Mouse (Mus musculus) neural tube, embryonic 13.5 days (tissue): ENCODE measurements at regions not wholly inside any gene's neighbourhood (a gene's known extent, or its start where the extent isn't known, plus 50 kb on each side); places are given as distances from the start of the nearest gene placed in this dataset.

Source experiments
- ATAC-seq: fragments of 200-750 bp; cut with Nextera tagmentation; 2 replicates; pipeline ENCODE4 v1.8.0; 2017; ENCODE audit warnings: low read depth, mild to moderate bottlenecking, moderate TSS enrichment, moderate library complexity
- H3K27ac ChIP-seq: fragments of 300-500 bp; sonication (generic); replicated peaks from 2 replicates; pipeline ENCODE4 v1.5.1; 2015; ENCODE audit warnings: moderate library complexity, mild to moderate bottlenecking, inconsistent platforms
- H3K27me3 ChIP-seq: fragments of 300-500 bp; sonication (generic); 2 replicates; pipeline ENCODE4 v1.6.1; 2015; ENCODE audit warnings: mild to moderate bottlenecking, inconsistent platforms
- H3K36me3 ChIP-seq: fragments of 300-500 bp; sonication (generic); 2 replicates; pipeline ENCODE4 v1.6.1; 2015; ENCODE audit warnings: mild to moderate bottlenecking, inconsistent platforms
- H3K4me1 ChIP-seq: fragments of 300-500 bp; sonication (generic); replicated peaks from 2 replicates; pipeline ENCODE4 v1.6.1; 2015; ENCODE audit warnings: inconsistent platforms
- H3K4me2 ChIP-seq: fragments of 300-500 bp; sonication (generic); 2 replicates; pipeline ENCODE4 v1.6.1; 2015; ENCODE audit warnings: inconsistent platforms, mild to moderate bottlenecking, moderate library complexity
- H3K4me3 ChIP-seq: fragments of 300-500 bp; sonication (generic); 2 replicates; pipeline ENCODE4 v1.5.1; 2015; ENCODE audit warnings: mild to moderate bottlenecking, inconsistent platforms
- H3K9ac ChIP-seq: fragments of 300-500 bp; sonication (generic); 2 replicates; pipeline ENCODE4 v1.6.1; 2015; ENCODE audit warnings: moderate library complexity, mild to moderate bottlenecking, inconsistent platforms
- H3K9me3 ChIP-seq: fragments of 300-500 bp; sonication (generic); 2 replicates; pipeline ENCODE4 v1.6.1; 2016; ENCODE audit warnings: inconsistent platforms
- WGBS: fragments of 180-500 bp; shearing (Covaris S2); methylation state at CpG from one replicate; pipeline ENCODE4 v1.1.7; 2015; 5-methylcytosine and 5-hydroxymethylcytosine counted together

- H3K27me3 ChIP-seq = no peaks in the 10 kb centered on the region
- no peaks in the 10 kb centered on the region for H3K36me3 ChIP-seq
- peaks cover 4% of the 10 kb centered on the region for H3K4me1 ChIP-seq
- 59% methylated on average over 13 of the region's 13 CpGs for WGBS
- H3K9ac ChIP-seq = no peak overlapping the region
- H3K9me3 ChIP-seq = 0 out of 2 replicates have a peak, but pooled peaks cover 8% of the 10 kb centered on the region
- ATAC-seq = peak; percentile 52
- H3K4me3 ChIP-seq = no peak overlapping the region
- H3K4me2 ChIP-seq = no peak overlapping the region
- H3K27ac ChIP-seq = no peak overlapping the region
These were observed 178.0 kb upstream of the Foxn2 start for GRCm38 (mm10) chr17:88262326-88263187.

GRCm38 (mm10) chr17:88265291-88265690 is 175.2 kb upstream of the Foxn2 start:
- Histone ChIP-seq H3K27ac (no peak overlapping the region), H3K9me3 (0 out of 2 replicates have a peak, but pooled peaks cover 8% of the 10 kb centered on the region), H3K4me2 (no peak overlapping the region), H3K9ac (no peak overlapping the region), H3K27me3 (no peaks in the 10 kb centered on the region), H3K4me1 (peaks cover 3% of the 10 kb centered on the region; the same call in 1 of the 2 replicates), H3K36me3 (no peaks in the 10 kb centered on the region), H3K4me3 (no peak overlapping the region)
- WGBS = 86% methylated on average over 13 of the region's 13 CpGs
- ATAC-seq = no peak

DNA sequence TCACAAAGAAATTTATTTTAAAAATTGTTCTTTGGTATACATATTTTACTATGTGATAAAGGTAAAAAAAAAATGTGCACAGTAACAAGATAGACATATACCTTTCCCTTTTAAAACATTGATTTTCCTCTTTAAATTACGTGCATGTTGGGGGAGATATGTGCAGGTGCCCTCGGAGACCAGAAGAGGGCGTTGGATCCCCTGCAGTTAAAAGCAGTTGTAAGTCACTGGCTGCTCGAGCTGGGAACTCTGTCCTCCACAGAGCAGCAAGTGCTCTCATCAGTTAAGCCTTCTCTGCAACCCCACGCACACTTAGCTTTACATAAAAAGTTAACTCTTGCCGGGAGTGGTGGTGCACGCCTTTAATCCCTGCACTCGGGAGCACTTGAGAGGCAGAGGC is 172.3 kb upstream of the Foxn2 start:
- no peaks in the 10 kb centered on the region for H3K36me3 ChIP-seq
- H3K9me3 ChIP-seq = 0 out of 2 replicates have a peak, but pooled peaks cover 8% of the 10 kb centered on the region
- H3K9ac ChIP-seq = no peak overlapping the region
- H3K4me2 ChIP-seq = no peak overlapping the region
- no peak for ATAC-seq
- H3K4me1 ChIP-seq = no peaks in the 10 kb centered on the region
- no peak overlapping the region for H3K27ac ChIP-seq
- WGBS = 87% methylated on average over 8 of the region's 8 CpGs
- H3K27me3 ChIP-seq = 0 out of 2 replicates have a peak, but pooled peaks cover 5% of the 10 kb centered on the region
- no peak overlapping the region for H3K4me3 ChIP-seq

GRCm38 (mm10) chr17:88268802-88269201 is 171.7 kb upstream of the Foxn2 start:
- WGBS = 97% methylated on average over 14 of the region's 14 CpGs
- 0 out of 2 replicates have a peak, but pooled peaks cover 8% of the 10 kb centered on the region for H3K9me3 ChIP-seq
- no peak for ATAC-seq
- H3K27ac ChIP-seq = no peak overlapping the region
- H3K4me2 ChIP-seq = no peak overlapping the region
- H3K9ac ChIP-seq = no peak overlapping the region
- H3K36me3 ChIP-seq = no peaks in the 10 kb centered on the region
- no peaks in the 10 kb centered on the region; the same call in 1 of the 2 replicates for H3K4me1 ChIP-seq
- H3K4me3 ChIP-seq = no peak overlapping the region
- H3K27me3 ChIP-seq = 0 out of 2 replicates have a peak, but pooled peaks cover 5% of the 10 kb centered on the region

DNA sequence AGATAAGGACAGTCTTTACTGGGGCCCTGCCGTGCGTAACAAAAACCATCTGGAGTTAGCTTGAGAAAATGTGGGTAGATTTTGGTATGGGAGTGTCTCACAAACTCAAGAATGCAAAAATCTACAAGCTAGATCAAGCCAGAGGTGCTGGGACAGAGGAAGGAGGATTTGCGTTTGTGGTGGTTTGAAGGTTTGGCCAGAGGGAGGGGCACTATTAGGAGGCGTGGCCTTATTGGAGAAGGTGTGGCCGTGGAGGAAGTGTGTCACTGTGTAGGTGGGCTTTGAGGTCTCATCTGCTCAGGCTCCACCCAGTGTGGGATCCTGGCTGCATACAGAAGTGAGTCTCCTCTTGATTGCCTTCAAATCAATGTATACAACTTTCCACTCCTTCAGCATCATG is 169.6 kb upstream of the Foxn2 start:
- 87% methylated on average over 5 of the region's 5 CpGs for WGBS
- no peaks in the 10 kb centered on the region for H3K36me3 ChIP-seq
- no peak overlapping the region for H3K4me3 ChIP-seq
- H3K27ac ChIP-seq = no peak overlapping the region
- ATAC-seq = no peak
- H3K9me3 ChIP-seq = 0 out of 2 replicates have a peak, but pooled peaks cover 8% of the 10 kb centered on the region
- no peak overlapping the region for H3K4me2 ChIP-seq
- peaks cover 15% of the 10 kb centered on the region for H3K4me1 ChIP-seq
- 0 out of 2 replicates have a peak, but pooled peaks cover 5% of the 10 kb centered on the region for H3K27me3 ChIP-seq
- H3K9ac ChIP-seq = no peak overlapping the region

DNA sequence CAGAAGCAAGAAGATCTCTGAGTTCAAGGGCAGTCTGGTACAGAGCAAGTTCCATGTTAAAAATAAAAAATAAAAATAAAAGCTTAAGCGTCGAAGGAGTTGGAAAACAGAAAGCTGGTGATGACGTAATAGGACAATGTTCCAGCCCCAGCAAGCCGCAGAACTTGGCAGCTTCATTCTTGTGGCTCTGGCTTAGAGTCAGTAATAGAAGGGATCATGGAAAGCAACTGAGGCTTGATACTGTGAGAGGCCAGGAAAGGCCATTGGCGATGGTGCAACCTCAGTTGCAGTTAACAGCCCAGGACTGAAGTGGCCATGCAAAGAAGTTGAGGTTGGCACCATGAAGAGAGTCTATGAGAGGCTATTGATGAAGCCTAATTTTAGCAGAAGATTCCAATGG is 168.3 kb upstream of the Foxn2 start:
- H3K4me1 ChIP-seq = peaks cover 15% of the 10 kb centered on the region
- H3K27me3 ChIP-seq = 0 out of 2 replicates have a peak, but pooled peaks cover 5% of the 10 kb centered on the region
- no peak overlapping the region for H3K4me3 ChIP-seq
- H3K27ac ChIP-seq = no peak overlapping the region
- no peak overlapping the region for H3K9ac ChIP-seq
- 0 out of 2 replicates have a peak, but pooled peaks cover 4% of the 10 kb centered on the region for H3K9me3 ChIP-seq
- no peak for ATAC-seq
- no peaks in the 10 kb centered on the region for H3K36me3 ChIP-seq
- 97% methylated on average over 5 of the region's 5 CpGs for WGBS
- no peak overlapping the region for H3K4me2 ChIP-seq

DNA sequence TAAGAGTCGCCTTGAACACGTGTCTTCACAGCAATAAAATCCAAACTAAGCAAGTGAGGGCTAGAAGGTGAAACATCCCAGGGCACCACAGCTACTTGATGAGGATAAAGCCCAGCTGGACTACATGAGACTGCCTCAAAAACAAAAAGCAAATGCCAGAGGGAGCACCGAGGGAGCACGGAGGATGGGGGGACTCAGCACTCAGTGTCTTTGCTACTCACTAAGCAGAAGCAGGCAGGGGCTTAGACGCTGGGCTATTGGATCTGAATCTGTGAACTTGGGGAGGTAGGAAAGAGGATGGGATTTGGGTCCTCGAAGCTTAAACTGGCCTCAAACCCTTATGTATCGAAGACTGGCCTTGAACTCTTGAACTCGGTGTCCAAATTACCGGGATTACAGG is 167.0 kb upstream of the Foxn2 start:
- no peaks in the 10 kb centered on the region for H3K9me3 ChIP-seq
- no peak overlapping the region for H3K9ac ChIP-seq
- WGBS = 91% methylated on average over 9 of the region's 9 CpGs
- no peak overlapping the region for H3K4me2 ChIP-seq
- H3K27me3 ChIP-seq = 0 out of 2 replicates have a peak, but pooled peaks cover 5% of the 10 kb centered on the region
- H3K36me3 ChIP-seq = no peaks in the 10 kb centered on the region
- H3K4me3 ChIP-seq = no peak overlapping the region
- H3K4me1 ChIP-seq = peaks cover 15% of the 10 kb centered on the region
- peak overlapping the region; percentile 88 for H3K27ac ChIP-seq
- no peak for ATAC-seq

- no peak overlapping the region for H3K9ac ChIP-seq
- ATAC-seq = peak; percentile 64; the same call in 1 of the 2 replicates
- no peaks in the 10 kb centered on the region for H3K36me3 ChIP-seq
- peak overlapping the region; percentile 88 for H3K27ac ChIP-seq
- H3K9me3 ChIP-seq = no peaks in the 10 kb centered on the region
- 61% methylated on average over 14 of the region's 14 CpGs for WGBS
- H3K4me1 ChIP-seq = peaks cover 15% of the 10 kb centered on the region
- H3K4me3 ChIP-seq = no peak overlapping the region
- 0 out of 2 replicates have a peak, but pooled peaks cover 5% of the 10 kb centered on the region for H3K27me3 ChIP-seq
- peak overlapping the region; percentile 20 for H3K4me2 ChIP-seq
These were observed 166.4 kb upstream of the Foxn2 start for GRCm38 (mm10) chr17:88274003-88274698.

GRCm38 (mm10) chr17:88274720-88275433 is 165.6 kb upstream of the Foxn2 start:
- peak overlapping the region; percentile 88 for H3K27ac ChIP-seq
- H3K4me3 ChIP-seq = no peak overlapping the region
- peak; percentile 91 for ATAC-seq
- H3K9ac ChIP-seq = no peak overlapping the region
- no peaks in the 10 kb centered on the region for H3K9me3 ChIP-seq
- WGBS = 25% methylated on average over 6 of the region's 6 CpGs
- H3K36me3 ChIP-seq = no peaks in the 10 kb centered on the region
- 0 out of 2 replicates have a peak, but pooled peaks cover 5% of the 10 kb centered on the region for H3K27me3 ChIP-seq
- H3K4me1 ChIP-seq = peaks cover 15% of the 10 kb centered on the region
- peak overlapping the region; percentile 20 for H3K4me2 ChIP-seq

GRCm38 (mm10) chr17:88279656-88280055 is 160.9 kb upstream of the Foxn2 start:
- Histone ChIP-seq H3K27me3 (no peaks in the 10 kb centered on the region), H3K4me2 (no peak overlapping the region), H3K27ac (no peak overlapping the region), H3K4me3 (no peak overlapping the region), H3K4me1 (peaks cover 8% of the 10 kb centered on the region), H3K9me3 (no peaks in the 10 kb centered on the region), H3K36me3 (no peaks in the 10 kb centered on the region), H3K9ac (no peak overlapping the region)
- ATAC-seq = no peak
- WGBS = 82% methylated on average over 5 of the region's 5 CpGs

DNA sequence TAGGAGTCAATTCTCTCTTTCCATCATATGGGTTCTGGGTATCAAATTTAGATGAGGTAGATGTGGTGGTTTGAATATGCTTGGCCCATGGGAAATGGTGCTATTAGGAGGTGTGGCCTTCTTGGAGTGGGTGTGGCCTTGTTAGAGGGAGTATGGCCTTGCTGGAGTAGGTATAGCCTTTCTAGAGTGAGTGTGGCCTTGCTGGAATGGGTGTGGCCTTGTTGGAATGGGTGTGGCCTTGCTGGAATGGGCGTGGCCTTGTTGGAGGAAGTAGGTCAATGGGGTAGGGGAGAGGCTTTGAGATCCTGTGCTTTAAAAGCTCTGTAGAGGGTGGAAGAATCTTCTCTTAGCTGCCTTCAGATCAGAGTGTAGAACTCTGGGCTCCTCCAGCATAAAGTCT is 157.8 kb upstream of the Foxn2 start:
- ATAC-seq = no peak
- Histone ChIP-seq H3K27ac (no peak overlapping the region), H3K9me3 (peaks cover 5% of the 10 kb centered on the region), H3K27me3 (no peaks in the 10 kb centered on the region), H3K4me1 (no peaks in the 10 kb centered on the region), H3K36me3 (no peaks in the 10 kb centered on the region), H3K9ac (no peak overlapping the region), H3K4me3 (no peak overlapping the region), H3K4me2 (no peak overlapping the region)
- WGBS = 89% methylated on average over 1 of the region's 1 CpGs
